Mouse (Mus musculus): ENCODE data around the gene Gpatch11.

Gene Gpatch11

DNA sequence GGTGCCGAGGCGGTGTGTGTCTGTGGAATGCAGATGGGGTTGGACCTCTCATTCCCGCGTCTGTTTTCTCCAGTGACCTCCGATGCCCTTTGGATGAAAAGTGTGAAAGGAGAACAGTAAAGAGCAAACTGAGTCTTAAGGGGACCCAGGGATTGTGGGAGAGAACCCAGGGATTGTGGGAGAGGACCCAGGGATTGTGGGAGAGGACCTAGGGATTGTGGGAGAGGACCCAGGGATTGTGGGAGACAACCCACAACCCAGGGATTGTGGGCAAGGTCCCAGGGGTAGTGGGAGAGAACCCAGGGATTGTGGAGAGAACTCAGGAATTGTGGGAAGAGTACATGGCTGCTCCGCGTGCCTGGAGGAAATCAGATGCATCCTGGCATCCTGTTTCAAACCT lies 59.6 kb downstream of the Gpatch11 start:
- no peak for DNase-seq (ENCODE audit: low spot score)

DNA sequence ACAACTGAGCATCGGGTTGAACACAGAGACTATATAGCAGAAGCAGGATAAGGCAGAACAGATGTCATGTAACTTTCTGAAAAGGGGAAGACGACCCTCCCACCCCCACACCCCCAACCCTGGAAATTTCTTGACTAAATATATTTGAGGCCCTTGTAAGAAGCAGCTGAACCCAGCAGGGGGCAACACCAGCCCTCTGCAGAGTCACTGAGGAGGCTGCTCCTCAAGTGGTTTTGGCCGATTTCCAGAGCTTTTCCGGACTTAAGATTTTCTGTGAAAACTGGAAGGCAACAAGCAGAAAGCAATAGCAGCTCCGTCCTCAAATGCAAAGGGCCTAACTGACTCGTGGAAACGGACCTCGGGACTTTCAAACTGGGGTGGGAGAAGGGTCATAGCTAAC lies 60.0 kb downstream of the Gpatch11 start:
- DNase-seq (ENCODE audit: low spot score): peak; percentile 61

Data from layer of hippocampus, adult 11-12 months (tissue).